Mouse (Mus musculus): ENCODE results near the gene Ttc28. TPM values are rescaled to one million over a fixed set of nuclear protein-coding genes. Genes with fewer than 3 reads are reported as not detected.
"Not testable (repeated sequence)": the region's sequence is repeated elsewhere in the genome, so short reads cannot be mapped to it uniquely, and the experiment has no call there.

Ttc28 gene
- polyA plus RNA-seq, 1 experiment from 2014 or later, result 12.1 TPM

- Histone ChIP-seq H3K4me3 (ENCODE audit: low read length) (no peak overlapping the region), H3K36me3 (ENCODE audit: insufficient read depth, low read length) (0 out of 2 replicates have a peak, but pooled peaks cover 7% of the 10 kb centered on the region), H3K9ac (replicated peaks; ENCODE audit: low read length) (no peak overlapping the region), H3K4me1 (ENCODE audit: insufficient read depth, low read length) (peaks cover 7% of the 10 kb centered on the region), H3K9me3 (ENCODE audit: low read length) (no peaks in the 10 kb centered on the region), H3K27ac (ENCODE audit: low read length) (no peak overlapping the region), H3K27me3 (ENCODE audit: insufficient read depth, low read length) (no peaks in the 10 kb centered on the region), H3K4me2 (replicated peaks; ENCODE audit: low read depth, low read length) (no peak overlapping the region)
- ATAC-seq (ENCODE audit: low FRiP score, low TSS enrichment), result no peak
- 58% methylated on average over 5 of the region's 5 CpGs for WGBS
These were observed 1.7 kb upstream of the Ttc28 start for GRCm38 (mm10) chr5:110877666-110878505.

GRCm38 (mm10) chr5:110878526-110878925 lies 1.1 kb upstream of the Ttc28 start:
- not testable (repeated sequence) for H3K27ac ChIP-seq (ENCODE audit: low read length); H3K4me1 ChIP-seq (ENCODE audit: insufficient read depth, low read length); H3K36me3 ChIP-seq (ENCODE audit: insufficient read depth, low read length); ATAC-seq (ENCODE audit: low FRiP score, low TSS enrichment); H3K9ac ChIP-seq (replicated peaks; ENCODE audit: low read length); H3K4me2 ChIP-seq (replicated peaks; ENCODE audit: low read depth, low read length); H3K4me3 ChIP-seq (ENCODE audit: low read length); H3K27me3 ChIP-seq (ENCODE audit: insufficient read depth, low read length); H3K9me3 ChIP-seq (ENCODE audit: low read length)
- 90% methylated on average over 1 of the region's 1 CpGs for WGBS

GRCm38 (mm10) chr5:110879042-110879441 lies 561 bp upstream of the Ttc28 start:
- no peaks in the 10 kb centered on the region for H3K9me3 ChIP-seq (ENCODE audit: low read length)
- H3K4me3 ChIP-seq (ENCODE audit: low read length), result peak overlapping the region; percentile 84
- peak overlapping the region; percentile 65; the same call in 1 of the 2 replicates for H3K27ac ChIP-seq (ENCODE audit: low read length)
- ATAC-seq (ENCODE audit: low FRiP score, low TSS enrichment), result no peak
- 0 out of 2 replicates have a peak, but pooled peaks cover 3% of the 10 kb centered on the region for H3K36me3 ChIP-seq (ENCODE audit: insufficient read depth, low read length)
- peak overlapping the region; percentile 92 for H3K4me2 ChIP-seq (replicated peaks; ENCODE audit: low read depth, low read length)
- H3K9ac ChIP-seq (replicated peaks; ENCODE audit: low read length), result peak overlapping the region; percentile 88
- H3K27me3 ChIP-seq (ENCODE audit: insufficient read depth, low read length), result no peaks in the 10 kb centered on the region
- 61% methylated on average over 7 of the region's 7 CpGs for WGBS
- peaks cover 7% of the 10 kb centered on the region for H3K4me1 ChIP-seq (ENCODE audit: insufficient read depth, low read length)

- Histone ChIP-seq H3K27me3 (ENCODE audit: insufficient read depth, low read length) (no peaks in the 10 kb centered on the region), H3K4me1 (ENCODE audit: insufficient read depth, low read length) (no peaks in the 10 kb centered on the region), H3K9me3 (ENCODE audit: low read length) (no peaks in the 10 kb centered on the region), H3K27ac (ENCODE audit: low read length) (no peak overlapping the region), H3K9ac (replicated peaks; ENCODE audit: low read length) (no peak overlapping the region), H3K4me3 (ENCODE audit: low read length) (no peak overlapping the region), H3K36me3 (ENCODE audit: insufficient read depth, low read length) (peaks cover 6% of the 10 kb centered on the region; the same call in 1 of the 2 replicates), H3K4me2 (replicated peaks; ENCODE audit: low read depth, low read length) (no peak overlapping the region)
- 89% methylated on average over 4 of the region's 4 CpGs for WGBS
- no peak for ATAC-seq (ENCODE audit: low FRiP score, low TSS enrichment)
These were observed 9.0 kb downstream of the Ttc28 start for GRCm38 (mm10) chr5:110888596-110888995.

GRCm38 (mm10) chr5:110889945-110890344 lies 10.3 kb downstream of the Ttc28 start:
- no peak for ATAC-seq (ENCODE audit: low FRiP score, low TSS enrichment)
- H3K27ac ChIP-seq (ENCODE audit: low read length), result no peak overlapping the region
- WGBS, result 79% methylated on average over 1 of the region's 1 CpGs
- H3K4me1 ChIP-seq (ENCODE audit: insufficient read depth, low read length), result no peaks in the 10 kb centered on the region
- H3K36me3 ChIP-seq (ENCODE audit: insufficient read depth, low read length), result peaks cover 12% of the 10 kb centered on the region; the same call in 1 of the 2 replicates
- H3K4me2 ChIP-seq (replicated peaks; ENCODE audit: low read depth, low read length), result no peak overlapping the region
- no peak overlapping the region for H3K9ac ChIP-seq (replicated peaks; ENCODE audit: low read length)
- no peaks in the 10 kb centered on the region for H3K9me3 ChIP-seq (ENCODE audit: low read length)
- H3K4me3 ChIP-seq (ENCODE audit: low read length), result no peak overlapping the region
- no peaks in the 10 kb centered on the region for H3K27me3 ChIP-seq (ENCODE audit: insufficient read depth, low read length)

GRCm38 (mm10) chr5:110890561-110890960 lies 11.0 kb downstream of the Ttc28 start:
- Histone ChIP-seq H3K4me1 (ENCODE audit: insufficient read depth, low read length) (no peaks in the 10 kb centered on the region), H3K4me3 (ENCODE audit: low read length) (no peak overlapping the region), H3K36me3 (ENCODE audit: insufficient read depth, low read length) (peaks cover 12% of the 10 kb centered on the region; the same call in 1 of the 2 replicates), H3K4me2 (replicated peaks; ENCODE audit: low read depth, low read length) (no peak overlapping the region), H3K27ac (ENCODE audit: low read length) (no peak overlapping the region), H3K9ac (replicated peaks; ENCODE audit: low read length) (no peak overlapping the region), H3K27me3 (ENCODE audit: insufficient read depth, low read length) (no peaks in the 10 kb centered on the region), H3K9me3 (ENCODE audit: low read length) (no peaks in the 10 kb centered on the region)
- 95% methylated on average over 3 of the region's 3 CpGs for WGBS
- ATAC-seq (ENCODE audit: low FRiP score, low TSS enrichment), result no peak

GRCm38 (mm10) chr5:110897114-110897788 lies 17.6 kb downstream of the Ttc28 start:
- H3K9me3 ChIP-seq (ENCODE audit: low read length), result no peaks in the 10 kb centered on the region
- ATAC-seq (ENCODE audit: low FRiP score, low TSS enrichment), result no peak
- no peaks in the 10 kb centered on the region for H3K27me3 ChIP-seq (ENCODE audit: insufficient read depth, low read length)
- H3K9ac ChIP-seq (replicated peaks; ENCODE audit: low read length), result no peak overlapping the region
- peaks cover 10% of the 10 kb centered on the region; the same call in 1 of the 2 replicates for H3K36me3 ChIP-seq (ENCODE audit: insufficient read depth, low read length)
- H3K27ac ChIP-seq (ENCODE audit: low read length), result no peak overlapping the region
- 47% methylated on average over 7 of the region's 7 CpGs for WGBS
- H3K4me1 ChIP-seq (ENCODE audit: insufficient read depth, low read length), result no peaks in the 10 kb centered on the region
- H3K4me3 ChIP-seq (ENCODE audit: low read length), result no peak overlapping the region
- no peak overlapping the region for H3K4me2 ChIP-seq (replicated peaks; ENCODE audit: low read depth, low read length)

GRCm38 (mm10) chr5:110898169-110898568 lies 18.6 kb downstream of the Ttc28 start:
- H3K36me3 ChIP-seq (ENCODE audit: insufficient read depth, low read length), result peaks cover 6% of the 10 kb centered on the region; the same call in 1 of the 2 replicates
- H3K9me3 ChIP-seq (ENCODE audit: low read length), result no peaks in the 10 kb centered on the region
- no peak overlapping the region for H3K9ac ChIP-seq (replicated peaks; ENCODE audit: low read length)
- no peaks in the 10 kb centered on the region for H3K27me3 ChIP-seq (ENCODE audit: insufficient read depth, low read length)
- no peaks in the 10 kb centered on the region for H3K4me1 ChIP-seq (ENCODE audit: insufficient read depth, low read length)
- H3K4me3 ChIP-seq (ENCODE audit: low read length), result no peak overlapping the region
- no peak overlapping the region for H3K27ac ChIP-seq (ENCODE audit: low read length)
- WGBS, result 65% methylated on average over 7 of the region's 7 CpGs
- ATAC-seq (ENCODE audit: low FRiP score, low TSS enrichment), result no peak
- H3K4me2 ChIP-seq (replicated peaks; ENCODE audit: low read depth, low read length), result no peak overlapping the region

- Histone ChIP-seq H3K4me3 (ENCODE audit: low read length) (no peak overlapping the region), H3K36me3 (ENCODE audit: insufficient read depth, low read length) (peaks cover 6% of the 10 kb centered on the region; the same call in 1 of the 2 replicates), H3K4me2 (replicated peaks; ENCODE audit: low read depth, low read length) (no peak overlapping the region), H3K9ac (replicated peaks; ENCODE audit: low read length) (no peak overlapping the region), H3K27me3 (ENCODE audit: insufficient read depth, low read length) (no peaks in the 10 kb centered on the region), H3K27ac (ENCODE audit: low read length) (no peak overlapping the region), H3K4me1 (ENCODE audit: insufficient read depth, low read length) (no peaks in the 10 kb centered on the region), H3K9me3 (ENCODE audit: low read length) (no peaks in the 10 kb centered on the region)
- no peak for ATAC-seq (ENCODE audit: low FRiP score, low TSS enrichment)
- WGBS, result 94% methylated on average over 4 of the region's 4 CpGs
These were observed 19.2 kb downstream of the Ttc28 start for GRCm38 (mm10) chr5:110898785-110899184.

GRCm38 (mm10) chr5:110900331-110900730 lies 20.7 kb downstream of the Ttc28 start:
- no peak overlapping the region for H3K9ac ChIP-seq (replicated peaks; ENCODE audit: low read length)
- H3K9me3 ChIP-seq (ENCODE audit: low read length), result no peaks in the 10 kb centered on the region
- no peak for ATAC-seq (ENCODE audit: low FRiP score, low TSS enrichment)
- H3K4me3 ChIP-seq (ENCODE audit: low read length), result no peak overlapping the region
- no peaks in the 10 kb centered on the region for H3K27me3 ChIP-seq (ENCODE audit: insufficient read depth, low read length)
- no peak overlapping the region for H3K4me2 ChIP-seq (replicated peaks; ENCODE audit: low read depth, low read length)
- H3K27ac ChIP-seq (ENCODE audit: low read length), result no peak overlapping the region
- H3K4me1 ChIP-seq (ENCODE audit: insufficient read depth, low read length), result no peaks in the 10 kb centered on the region
- H3K36me3 ChIP-seq (ENCODE audit: insufficient read depth, low read length), result no peaks in the 10 kb centered on the region

Data from kidney, embryonic 16.5 days (tissue).